Mouse (Mus musculus) midbrain, embryonic 16.5 days (tissue): ENCODE results near the gene Gm20604. TPM values are rescaled to one million over a fixed set of nuclear protein-coding genes. Genes with fewer than 3 reads are reported as not detected.
A peak's percentile ranks its signal among the peaks of the same experiment; 100 is the strongest.

ENCODE experiments used
- ATAC-seq: fragments of 200-750 bp; cut with Nextera tagmentation; 2 replicates; pipeline ENCODE4 v1.8.0; 2017; ENCODE audit warnings: moderate TSS enrichment
- H3K27ac ChIP-seq: fragments of 300-500 bp; sonication (generic); 2 replicates; pipeline ENCODE4 v1.5.1; 2014; ENCODE audit warnings: mild to moderate bottlenecking, low read length, mixed read lengths
- H3K27me3 ChIP-seq: fragments of 300-500 bp; sonication (generic); 2 replicates; pipeline ENCODE4 v1.6.1; 2014; ENCODE audit warnings: low read depth, low read length, mixed read lengths; ENCODE audit not compliant: control insufficient read depth, insufficient read depth
- H3K36me3 ChIP-seq: fragments of 300-500 bp; sonication (generic); 2 replicates; pipeline ENCODE4 v1.6.1; 2014; ENCODE audit warnings: mild to moderate bottlenecking, low read length, moderate library complexity, mixed read lengths; ENCODE audit not compliant: control insufficient read depth, insufficient read depth
- H3K4me1 ChIP-seq: fragments of 300-500 bp; sonication (generic); 2 replicates; pipeline ENCODE4 v1.6.1; 2014; ENCODE audit warnings: mild to moderate bottlenecking, low read length, mixed read lengths; ENCODE audit not compliant: control insufficient read depth, insufficient read depth
- H3K4me2 ChIP-seq: fragments of 300-500 bp; sonication (generic); 2 replicates; pipeline ENCODE4 v1.6.1; 2014; ENCODE audit warnings: mild to moderate bottlenecking, low read length, mixed read lengths
- H3K4me3 ChIP-seq: fragments of 300-500 bp; sonication (generic); 2 replicates; pipeline ENCODE4 v1.5.1; 2014; ENCODE audit warnings: low read depth, mild to moderate bottlenecking, low read length, moderate library complexity, mixed read lengths
- H3K9ac ChIP-seq: fragments of 300-500 bp; sonication (generic); 2 replicates; pipeline ENCODE4 v1.6.1; 2014; ENCODE audit warnings: low read depth, low read length, mixed read lengths
- H3K9me3 ChIP-seq: fragments of 300-500 bp; sonication (generic); replicated peaks from 2 replicates; pipeline ENCODE4 v1.6.1; 2014; ENCODE audit warnings: mild to moderate bottlenecking, low read length, mixed read lengths; ENCODE audit not compliant: control insufficient read depth, poor library complexity, severe bottlenecking
- WGBS: fragments of 180-500 bp; shearing (Covaris S2); extraction: QIAGEN DNeasy Blood & Tissue Kit; methylation state at CpG from one replicate; pipeline ENCODE4 v1.1.7; 2014; 5-methylcytosine and 5-hydroxymethylcytosine counted together
- polyA plus RNA-seq: library from polyadenylated mRNA; unstranded; fragments of >200 nt; fragmentation: Nextera tagmentation; extraction: Ambion mirVana; gene quantifications from 2 replicates; pipeline ENCODE4 v1.2.1, GENCODE M21; 2015

Gm20604 gene
- polyA plus RNA-seq: 50.5 and 50.9 TPM in 2 replicates

DNA sequence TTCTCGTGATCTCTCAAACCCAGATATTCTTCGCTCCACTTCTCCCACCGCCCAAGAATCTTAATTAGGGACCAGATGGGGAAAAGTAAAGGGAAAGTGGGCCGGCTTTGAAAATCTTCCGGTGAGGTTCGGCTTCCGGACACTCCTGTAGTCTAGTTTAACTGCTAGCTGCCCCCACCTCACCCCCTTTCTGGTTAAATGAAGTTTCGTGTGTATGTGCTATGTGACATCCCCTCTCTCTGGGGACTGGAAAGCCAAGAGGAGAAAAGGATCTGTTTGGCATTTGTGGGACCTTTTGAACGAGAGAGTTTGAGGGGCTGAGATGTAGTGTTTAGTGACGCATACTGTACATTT is at the start of gene Gm20604:
TSS of gene Gm20604 (minus strand) at position 270 of the 354 bp plus-strand sequence.
- Histone ChIP-seq H3K27me3 (no peaks in the 10 kb centered on the region), H3K27ac (peak within 1 kb of the TSS; percentile 92), H3K4me1 (peaks cover 20% of the 10 kb centered on the region), H3K36me3 (no peaks in the 10 kb centered on the region), H3K9me3 (no peaks in the 10 kb centered on the region), H3K9ac (peak within 1 kb of the TSS; percentile 87), H3K4me2 (peak within 1 kb of the TSS; percentile 91), H3K4me3 (peak within 1 kb of the TSS; percentile 88)
- WGBS: under 1% methylated on average over 10 of the region's 10 CpGs
- no peak for ATAC-seq

DNA sequence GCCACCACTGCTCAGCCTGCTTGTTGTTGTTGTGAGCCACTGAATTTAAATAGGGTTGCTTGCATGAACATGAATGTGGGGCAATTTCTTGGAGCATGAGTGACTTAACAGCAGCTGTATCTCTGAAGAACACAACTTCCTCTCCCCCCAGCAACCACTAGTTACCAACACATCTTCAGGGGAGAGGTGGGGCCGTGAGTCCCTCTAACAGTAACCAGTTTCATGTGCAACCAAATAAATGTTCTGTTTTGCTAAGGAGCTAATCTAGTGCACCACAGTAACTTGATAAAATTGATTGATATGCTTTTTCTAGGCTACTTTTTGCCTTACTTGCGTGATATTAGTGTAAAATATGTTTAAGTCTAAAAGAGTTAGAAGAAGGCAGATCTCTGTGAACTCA is 41.1 kb upstream of the Gm20604 start:
- WGBS: 97% methylated on average over 2 of the region's 2 CpGs
- no peak overlapping the region for H3K4me3 ChIP-seq
- no peaks in the 10 kb centered on the region for H3K27me3 ChIP-seq
- no peak for ATAC-seq
- H3K4me1 ChIP-seq: no peaks in the 10 kb centered on the region
- H3K36me3 ChIP-seq: peaks cover 6% of the 10 kb centered on the region; the same call in 1 of the 2 replicates
- no peak overlapping the region for H3K4me2 ChIP-seq
- H3K9me3 ChIP-seq: no peaks in the 10 kb centered on the region
- H3K9ac ChIP-seq: no peak overlapping the region
- H3K27ac ChIP-seq: no peak overlapping the region

DNA sequence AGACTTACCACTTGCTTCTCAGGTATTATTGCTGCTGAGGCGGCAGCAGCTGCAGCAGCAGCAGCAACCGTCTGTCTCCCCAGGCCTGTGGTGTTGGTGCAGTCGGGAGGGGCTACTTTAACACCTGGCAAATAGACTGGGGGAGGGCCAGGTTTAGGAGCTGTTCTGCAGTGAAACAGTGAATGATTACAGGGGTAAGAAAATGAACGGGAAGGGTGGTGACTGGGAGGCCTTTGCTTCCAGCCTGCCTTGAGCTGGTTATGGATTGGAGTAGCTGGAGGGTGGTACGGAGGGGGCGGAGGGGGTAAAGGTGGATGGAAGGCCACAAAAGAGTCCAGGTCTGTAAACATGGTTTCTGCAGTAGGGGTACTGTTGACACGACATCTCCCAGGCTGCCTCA is 29.5 kb upstream of the Gm20604 start:
- Histone ChIP-seq H3K9me3 (no peaks in the 10 kb centered on the region), H3K4me3 (no peak overlapping the region), H3K36me3 (peaks cover 29% of the 10 kb centered on the region), H3K4me1 (no peaks in the 10 kb centered on the region), H3K27me3 (no peaks in the 10 kb centered on the region), H3K27ac (no peak overlapping the region), H3K4me2 (no peak overlapping the region), H3K9ac (no peak overlapping the region)
- ATAC-seq: no peak
- WGBS: 91% methylated on average over 7 of the region's 7 CpGs

DNA sequence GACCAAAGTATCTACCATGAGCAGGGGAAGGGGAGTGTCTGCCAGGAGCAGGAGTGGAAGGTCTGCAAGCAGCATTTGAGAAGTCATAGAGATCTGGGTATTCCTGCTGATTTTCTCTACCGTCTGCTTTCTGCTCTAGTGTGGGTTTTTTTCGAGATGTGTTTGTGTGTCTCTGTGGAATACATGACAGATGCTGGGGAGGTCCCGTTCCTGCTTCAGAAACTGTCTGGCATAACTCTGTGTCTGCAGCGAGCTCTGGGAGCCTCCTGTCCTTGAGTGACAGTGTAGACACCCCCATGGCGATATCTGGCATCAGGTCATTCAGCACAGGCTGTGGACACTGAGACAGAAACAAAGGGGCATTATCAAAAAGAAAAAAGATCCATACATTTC is 27.1 kb upstream of the Gm20604 start:
- Histone ChIP-seq H3K27me3 (no peaks in the 10 kb centered on the region), H3K36me3 (peaks cover 27% of the 10 kb centered on the region), H3K4me1 (no peaks in the 10 kb centered on the region), H3K9me3 (no peaks in the 10 kb centered on the region), H3K4me3 (no peak overlapping the region), H3K4me2 (no peak overlapping the region), H3K9ac (no peak overlapping the region), H3K27ac (no peak overlapping the region)
- ATAC-seq: no peak
- 85% methylated on average over 5 of the region's 5 CpGs for WGBS

DNA sequence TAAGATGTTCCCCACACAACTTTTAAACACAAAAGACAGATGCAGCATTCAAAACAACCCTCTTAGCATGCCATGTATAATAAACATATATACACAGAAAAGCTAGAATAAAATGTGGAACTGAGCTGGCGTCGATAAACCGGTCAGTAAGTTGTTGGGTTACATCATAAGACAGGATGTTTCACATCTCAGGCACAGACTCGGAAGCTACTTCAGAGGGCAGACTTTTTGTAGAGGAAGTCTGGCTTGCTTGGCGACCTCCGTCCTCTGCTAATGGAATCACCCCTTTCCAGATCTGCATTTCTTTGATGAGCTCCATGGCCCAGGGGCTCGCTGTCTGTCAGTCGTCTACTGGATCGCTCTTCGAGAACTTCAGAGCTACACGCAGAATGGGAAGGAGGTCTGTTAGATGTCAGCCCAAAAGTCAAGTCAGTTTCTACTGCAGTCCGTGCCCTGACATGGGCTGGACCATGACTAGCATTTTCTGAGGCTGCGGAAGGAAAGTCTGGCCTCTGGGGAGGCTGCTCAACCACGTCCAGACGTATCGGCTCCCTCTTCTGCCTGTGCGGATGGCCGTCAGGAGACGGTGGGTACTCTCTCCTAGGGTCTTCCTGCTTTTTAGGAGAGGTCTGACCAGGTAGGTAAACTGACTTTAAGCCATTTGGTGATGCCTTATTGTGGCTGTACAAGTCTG is 26.6 kb upstream of the Gm20604 start:
- Histone ChIP-seq H3K4me2 (no peak overlapping the region), H3K27me3 (no peaks in the 10 kb centered on the region), H3K27ac (no peak overlapping the region), H3K4me3 (no peak overlapping the region), H3K9me3 (no peaks in the 10 kb centered on the region), H3K4me1 (no peaks in the 10 kb centered on the region), H3K9ac (no peak overlapping the region), H3K36me3 (peaks cover 21% of the 10 kb centered on the region)
- ATAC-seq: no peak
- 90% methylated on average over 19 of the region's 19 CpGs for WGBS

DNA sequence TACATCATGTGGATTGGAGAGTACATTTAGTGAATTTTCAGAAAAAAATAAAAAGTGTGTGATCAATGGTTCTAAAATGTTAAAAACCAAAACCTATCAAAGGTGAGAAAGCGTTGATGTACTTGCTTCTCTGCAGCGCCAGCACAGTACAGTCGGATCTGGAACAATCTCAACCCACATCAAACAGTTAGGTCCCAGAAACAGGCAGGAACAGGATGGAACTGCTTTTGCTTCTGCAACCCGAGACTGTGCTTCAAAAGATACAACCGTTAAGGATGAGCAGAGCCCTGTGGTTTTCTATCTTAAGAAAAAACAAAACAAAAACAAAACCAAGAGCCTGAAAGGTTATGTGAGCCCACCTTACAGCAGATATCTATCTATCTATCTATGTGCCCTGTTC is 24.4 kb upstream of the Gm20604 start:
- no peak for ATAC-seq
- Histone ChIP-seq H3K4me2 (no peak overlapping the region), H3K9me3 (no peaks in the 10 kb centered on the region), H3K36me3 (peaks cover 14% of the 10 kb centered on the region), H3K9ac (no peak overlapping the region), H3K4me3 (no peak overlapping the region), H3K4me1 (no peaks in the 10 kb centered on the region), H3K27ac (no peak overlapping the region), H3K27me3 (no peaks in the 10 kb centered on the region)
- WGBS: 94% methylated on average over 5 of the region's 5 CpGs

DNA sequence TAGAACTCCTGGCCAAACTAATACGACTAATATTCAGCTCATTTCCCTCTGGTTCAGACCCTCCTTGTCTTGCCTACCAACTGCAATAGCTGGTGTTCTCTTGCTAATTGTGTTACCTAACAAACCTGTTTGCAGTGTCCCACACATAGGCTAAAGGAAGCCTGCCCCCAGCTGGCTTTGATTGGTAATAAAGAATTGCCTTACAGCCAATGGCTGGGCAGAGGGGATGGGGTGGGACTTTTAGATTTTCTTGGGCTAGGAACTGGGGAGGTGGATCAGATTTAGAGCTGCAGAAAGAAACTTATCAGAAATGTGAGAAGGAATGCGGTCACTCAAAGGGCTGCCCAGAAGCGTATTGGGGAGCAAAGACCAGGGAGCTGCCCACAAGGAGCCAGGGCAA is 21.0 kb upstream of the Gm20604 start:
- H3K36me3 ChIP-seq: peaks cover 11% of the 10 kb centered on the region
- no peak for ATAC-seq
- H3K27ac ChIP-seq: no peak overlapping the region
- no peaks in the 10 kb centered on the region for H3K9me3 ChIP-seq
- no peak overlapping the region for H3K9ac ChIP-seq
- 60% methylated on average over 3 of the region's 3 CpGs for WGBS
- no peaks in the 10 kb centered on the region for H3K4me1 ChIP-seq
- no peaks in the 10 kb centered on the region for H3K27me3 ChIP-seq
- H3K4me3 ChIP-seq: no peak overlapping the region
- no peak overlapping the region for H3K4me2 ChIP-seq

DNA sequence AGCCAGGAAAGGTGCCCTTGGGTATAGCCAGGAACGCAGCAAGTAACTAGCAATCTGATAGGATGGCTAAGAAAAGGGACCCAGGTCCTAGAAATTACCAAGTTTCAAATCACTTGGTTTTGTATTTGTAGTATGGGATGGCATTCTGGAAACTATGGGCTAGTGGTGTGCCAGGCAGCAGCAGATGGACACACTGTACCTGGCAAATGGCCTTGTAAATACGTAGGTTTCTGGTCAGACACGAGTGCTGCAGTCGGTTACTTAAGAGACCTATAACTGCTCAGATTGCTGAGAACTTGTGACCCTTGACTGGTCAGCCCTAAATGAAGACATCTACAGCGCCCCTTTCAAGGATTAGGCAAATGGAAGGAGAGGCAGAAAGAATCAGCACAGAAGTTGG is 19.7 kb upstream of the Gm20604 start:
- no peak overlapping the region for H3K4me2 ChIP-seq
- H3K27ac ChIP-seq: no peak overlapping the region
- H3K4me3 ChIP-seq: no peak overlapping the region
- no peak for ATAC-seq
- peaks cover 7% of the 10 kb centered on the region; the same call in 1 of the 2 replicates for H3K36me3 ChIP-seq
- no peak overlapping the region for H3K9ac ChIP-seq
- no peaks in the 10 kb centered on the region for H3K27me3 ChIP-seq
- H3K4me1 ChIP-seq: no peaks in the 10 kb centered on the region
- WGBS: 65% methylated on average over 5 of the region's 5 CpGs
- no peaks in the 10 kb centered on the region for H3K9me3 ChIP-seq

DNA sequence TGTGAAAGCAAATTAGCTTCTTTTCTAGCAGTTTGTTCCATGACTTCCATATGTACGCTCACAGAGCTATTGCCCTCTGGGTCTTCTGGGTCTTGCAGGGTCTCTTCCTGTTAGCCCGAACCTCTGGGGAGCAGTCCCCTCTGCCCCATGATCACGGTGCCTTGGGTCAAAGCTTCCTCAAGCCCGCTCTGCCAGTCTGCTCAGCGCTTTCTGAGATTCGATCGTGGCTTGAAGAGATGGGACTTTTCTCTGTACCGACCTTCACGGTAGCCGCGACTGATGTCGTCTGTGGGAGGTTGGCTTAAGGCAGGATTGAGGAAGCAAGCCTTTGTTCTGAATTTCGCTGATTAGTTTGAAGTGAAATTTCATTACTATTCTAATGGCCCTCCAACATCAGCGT is 17.6 kb upstream of the Gm20604 start:
- ATAC-seq: no peak
- WGBS: 90% methylated on average over 14 of the region's 14 CpGs
- no peak overlapping the region for H3K4me2 ChIP-seq
- no peaks in the 10 kb centered on the region for H3K9me3 ChIP-seq
- no peak overlapping the region for H3K9ac ChIP-seq
- H3K4me3 ChIP-seq: no peak overlapping the region
- no peaks in the 10 kb centered on the region for H3K27me3 ChIP-seq
- no peaks in the 10 kb centered on the region for H3K4me1 ChIP-seq
- H3K27ac ChIP-seq: no peak overlapping the region
- peaks cover 25% of the 10 kb centered on the region for H3K36me3 ChIP-seq
